Mouse (Mus musculus) kidney, postnatal 25 days (tissue): ENCODE measurements at regions not wholly inside any gene's neighbourhood (a gene's known extent, or its start where the extent isn't known, plus 50 kb on each side); places are given as distances from the start of the nearest gene placed in this dataset.

Experiments used
- DNase-seq, 2 experiments: peaks; one replicate each; pipeline ENCODE4 v3.0.0; 2021; ENCODE audit warnings: mixed read lengths in 2 of 2

DNA sequence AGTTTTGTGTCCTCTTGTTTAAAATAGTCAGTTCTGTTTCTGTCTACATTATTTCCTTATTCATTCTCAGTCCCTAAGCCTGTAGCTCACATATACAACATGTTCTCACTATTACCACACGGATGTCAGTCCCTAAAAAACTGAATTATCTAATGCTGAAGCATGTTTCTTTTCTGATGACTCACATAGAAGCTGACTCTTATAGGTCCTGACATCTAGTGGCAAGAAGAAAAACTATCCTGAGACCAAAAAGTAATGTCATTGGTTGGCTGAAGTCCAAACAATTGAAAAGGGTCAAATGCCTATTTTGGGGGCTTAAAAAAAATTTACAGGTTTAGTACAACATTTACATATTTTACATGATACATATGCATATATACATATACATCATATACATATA lies 551.3 kb upstream of the Tenm3 start:
- no peak for DNase-seq

DNA sequence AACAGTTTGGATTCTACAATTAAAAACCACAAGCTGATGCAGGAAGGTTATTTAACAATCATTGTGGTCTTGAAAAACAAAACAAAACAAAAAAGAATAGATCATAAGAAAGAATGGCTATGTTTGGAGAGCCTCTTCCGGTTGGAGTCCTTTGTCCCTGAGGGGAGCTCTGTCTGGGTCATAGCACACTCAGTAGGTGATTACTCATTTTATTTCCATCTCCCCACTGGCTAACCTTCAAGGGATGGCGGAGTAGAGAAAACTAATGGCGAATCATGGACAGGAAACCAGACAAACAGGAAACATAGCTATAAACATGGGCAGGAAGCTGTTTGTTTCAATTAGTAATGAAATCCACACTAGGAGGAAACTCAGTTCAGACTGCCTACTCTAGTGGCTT lies 545.8 kb upstream of the Tenm3 start:
- no peak for DNase-seq

DNA sequence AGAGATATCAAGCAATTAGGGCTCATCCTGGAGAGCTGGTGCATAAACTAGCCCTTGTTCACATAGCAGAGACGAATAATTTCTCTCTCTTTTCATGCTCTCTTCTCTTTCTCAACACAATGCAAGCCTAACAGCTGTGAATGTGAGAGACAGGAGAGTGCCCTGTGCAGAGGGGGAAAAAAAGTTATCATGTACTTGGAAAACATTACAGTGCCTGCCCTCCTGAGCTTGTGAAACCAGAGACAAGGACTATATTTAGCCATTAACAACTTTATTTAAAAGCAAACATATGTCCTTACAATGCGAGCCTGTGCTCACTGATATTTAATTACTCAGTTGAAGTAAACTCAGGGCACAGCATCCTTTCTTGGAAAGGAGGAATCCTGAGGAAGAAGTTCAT lies 543.8 kb upstream of the Tenm3 start:
- DNase-seq: no peak

DNA sequence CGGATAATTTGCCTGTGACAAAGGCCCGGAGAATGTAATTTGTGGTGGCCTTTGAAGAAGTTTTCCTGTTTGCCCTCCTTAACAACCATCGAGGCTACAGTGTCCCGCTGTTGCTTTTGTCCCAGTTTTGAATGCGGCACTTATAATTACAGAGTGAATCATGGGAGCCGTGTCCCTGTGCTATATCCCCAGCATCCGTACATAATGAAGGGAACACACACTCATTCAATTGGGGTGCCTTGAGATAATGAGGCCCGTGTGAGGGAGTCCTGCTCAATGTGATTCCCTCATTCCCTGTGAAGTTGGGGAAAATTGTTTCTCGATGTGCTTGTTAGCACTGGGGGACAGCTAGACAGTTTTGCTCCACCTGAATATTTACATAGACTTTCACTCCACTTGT lies 528.9 kb upstream of the Tenm3 start:
- DNase-seq: no peak

DNA sequence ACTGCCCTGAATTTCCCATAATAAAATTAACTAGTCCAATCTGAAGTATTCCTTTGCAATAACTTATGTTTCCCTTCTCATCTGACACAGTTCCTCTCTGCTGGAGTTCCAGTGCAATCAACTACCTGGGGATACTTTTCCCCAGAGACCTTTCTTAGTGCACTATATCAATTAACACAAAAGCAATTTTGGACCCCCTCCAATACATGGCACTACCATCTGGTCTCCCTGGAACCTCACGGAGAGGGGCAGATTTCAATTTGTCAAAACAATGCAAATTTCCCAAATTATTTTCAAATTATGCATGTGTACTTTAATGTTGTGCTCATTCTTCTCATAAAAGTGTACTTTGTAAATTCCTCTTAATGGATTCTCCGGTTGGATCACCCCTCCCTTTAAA lies 518.9 kb upstream of the Tenm3 start:
- DNase-seq: no peak

DNA sequence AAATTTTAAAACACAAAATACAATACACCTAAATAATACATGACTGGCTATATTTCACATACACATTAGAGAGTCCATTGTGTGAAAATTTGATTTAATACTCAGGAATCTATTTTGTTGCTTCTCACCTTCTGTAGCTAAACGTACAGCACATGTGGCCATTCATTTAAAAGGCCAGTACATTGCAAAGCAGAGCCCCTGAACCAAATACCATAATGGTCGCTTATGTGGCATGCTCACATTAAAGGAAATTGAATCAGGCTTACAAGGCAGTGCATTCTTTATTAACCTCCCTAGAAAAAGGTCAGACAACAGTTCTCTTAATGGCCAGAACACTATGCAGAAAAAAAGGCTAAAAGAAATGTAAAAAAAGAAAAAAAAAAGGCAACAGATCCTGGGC lies 517.7 kb upstream of the Tenm3 start:
- no peak for DNase-seq

DNA sequence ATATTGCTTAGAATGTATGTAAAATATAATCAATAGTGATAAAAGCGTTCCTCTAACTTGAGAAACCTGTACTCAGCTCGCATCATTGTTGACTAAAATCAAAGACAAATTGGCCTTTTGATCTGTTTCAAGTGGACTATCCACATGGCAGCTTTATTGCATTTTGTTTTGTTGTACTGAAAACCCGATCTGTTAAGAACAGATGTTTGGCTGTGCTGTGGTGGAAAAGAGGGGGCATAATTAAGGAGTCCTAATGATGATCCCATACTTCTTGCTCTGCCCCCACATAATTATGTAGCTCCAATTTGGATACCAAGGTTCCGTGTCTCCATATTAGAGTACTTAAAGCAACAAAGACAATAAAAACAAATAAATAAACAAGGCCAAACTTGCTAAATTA lies 516.4 kb upstream of the Tenm3 start:
- no peak for DNase-seq

DNA sequence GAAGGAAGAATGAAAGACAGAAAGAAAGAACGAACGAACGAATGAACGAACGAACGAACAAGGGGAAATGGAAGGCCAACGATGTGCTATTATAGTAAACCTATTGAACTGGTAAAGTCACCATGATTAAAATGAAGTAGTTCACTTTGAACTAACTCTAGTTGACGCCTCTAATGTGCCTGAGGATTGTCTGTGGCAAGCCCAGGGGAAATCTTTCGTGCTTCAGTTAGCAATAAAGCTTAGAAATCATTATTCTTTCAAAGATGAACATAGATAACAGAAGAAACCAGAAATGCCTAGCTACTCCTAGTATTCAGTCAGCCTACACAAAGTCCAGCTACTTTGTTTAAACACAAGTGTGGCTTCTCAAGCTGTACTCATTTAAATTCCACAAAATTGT lies 515.9 kb upstream of the Tenm3 start:
- no peak for DNase-seq

DNA sequence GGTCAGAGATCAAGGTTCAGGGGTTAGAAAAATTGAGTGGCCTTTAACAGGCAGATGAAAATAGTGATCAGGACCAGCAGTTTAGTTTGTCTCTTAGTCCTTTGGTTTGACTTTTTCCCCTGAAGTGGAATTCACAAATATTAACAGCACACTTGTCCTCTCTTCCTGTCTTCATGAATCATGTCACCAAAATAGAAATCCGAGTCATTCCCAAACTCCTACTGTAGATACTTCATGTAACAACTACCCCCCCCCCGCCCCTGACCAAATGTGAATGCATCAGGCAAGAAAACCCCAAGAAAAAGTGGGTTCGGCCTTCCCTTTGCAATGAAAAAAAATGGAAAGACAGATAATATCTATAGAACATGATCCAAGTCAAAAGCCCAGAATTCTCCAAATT lies 504.9 kb upstream of the Tenm3 start:
- DNase-seq: no peak

DNA sequence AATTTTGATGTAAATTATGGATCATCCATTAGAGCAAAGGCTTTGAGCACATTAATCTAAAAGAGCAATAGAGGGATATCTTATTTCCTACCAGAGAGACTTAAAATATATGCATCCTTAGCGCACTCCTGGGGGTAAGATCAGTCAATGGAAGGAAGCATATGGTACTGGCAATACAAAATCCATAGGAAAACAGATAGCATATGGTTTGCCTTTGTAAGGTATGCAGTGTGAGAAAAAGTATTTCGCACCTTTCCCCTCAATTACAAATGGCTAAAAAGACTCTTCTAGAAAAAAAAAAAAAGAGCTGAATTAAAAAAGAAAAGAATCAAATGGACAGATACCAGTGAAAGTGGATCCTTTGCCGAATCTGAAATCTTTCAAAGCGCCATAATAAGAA lies 495.0 kb upstream of the Tenm3 start:
- no peak for DNase-seq

DNA sequence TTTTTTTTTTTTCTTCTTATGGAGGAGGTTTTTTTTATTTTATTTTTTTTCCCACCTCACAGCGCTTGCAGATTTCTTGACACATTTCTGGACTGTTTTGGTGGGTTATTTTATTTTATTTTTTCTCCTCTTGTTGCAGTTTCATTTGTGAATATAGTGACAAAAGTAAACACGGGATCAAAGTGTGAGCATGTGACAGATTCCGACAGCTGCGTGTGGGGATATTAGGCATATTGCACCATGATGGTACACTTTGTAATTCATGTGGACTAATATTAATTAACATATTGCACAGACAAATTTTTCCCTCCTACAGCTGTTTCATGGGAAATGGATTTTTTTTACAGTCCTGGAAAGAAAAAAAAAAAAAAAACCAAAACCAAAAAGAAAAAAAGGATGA lies 483.2 kb upstream of the Tenm3 start:
- DNase-seq: no peak

DNA sequence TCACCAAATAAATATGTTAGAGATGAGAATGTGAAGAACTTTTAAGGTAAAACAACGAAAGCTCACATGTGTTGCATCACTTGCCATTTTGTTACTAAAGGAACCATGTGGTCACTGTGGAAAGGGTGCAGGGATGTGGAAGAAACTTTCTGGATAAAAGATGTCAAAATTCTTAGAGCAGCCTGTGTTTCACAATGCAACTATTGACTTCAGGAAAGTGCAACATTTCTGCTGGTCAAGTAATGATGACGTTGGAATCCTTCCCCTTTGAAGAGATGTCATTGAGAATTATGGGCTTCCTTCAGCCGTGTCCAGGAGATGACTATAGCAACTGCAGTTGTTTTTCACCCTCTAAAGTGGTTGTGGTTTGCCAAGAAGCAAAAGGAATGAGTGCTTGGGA lies 477.7 kb upstream of the Tenm3 start:
- no peak for DNase-seq

DNA sequence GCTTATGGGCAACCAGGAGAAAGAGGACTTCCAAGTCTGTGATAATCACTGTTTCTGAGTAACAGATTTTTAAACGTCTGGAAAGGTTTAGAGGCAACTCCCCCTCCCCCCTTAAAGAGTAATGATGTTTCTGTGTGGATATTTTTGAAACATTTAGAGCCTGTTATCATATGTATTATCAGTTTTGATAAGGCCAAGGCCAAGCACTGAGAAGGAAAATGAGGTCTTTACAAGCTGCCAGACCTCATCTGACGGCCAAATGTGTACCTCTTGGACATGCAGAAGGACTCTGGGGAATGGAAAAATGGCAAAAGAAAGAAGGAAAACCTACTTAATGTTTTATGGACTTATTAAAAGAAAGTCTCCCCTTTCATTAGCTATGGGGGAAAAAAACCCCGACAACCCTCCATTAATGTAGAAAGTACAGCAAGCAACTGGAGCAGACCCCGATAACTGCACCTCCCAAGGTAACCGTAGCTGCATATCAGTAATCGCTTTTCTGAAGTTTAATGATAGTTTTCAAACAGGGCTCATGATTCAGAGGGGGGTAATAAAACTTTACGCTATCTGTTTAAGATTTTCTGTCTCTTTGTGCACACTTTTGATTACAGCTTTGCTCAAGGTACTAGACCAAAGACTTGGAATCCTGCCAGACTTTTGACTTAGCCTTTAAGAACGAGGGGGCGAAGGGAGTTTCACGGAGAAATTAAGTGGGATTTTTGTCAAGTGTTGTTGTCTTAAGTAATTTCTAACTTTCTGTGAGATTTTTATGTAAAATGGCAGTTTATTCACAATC lies 469.9 kb upstream of the Tenm3 start:
- no peak for DNase-seq

DNA sequence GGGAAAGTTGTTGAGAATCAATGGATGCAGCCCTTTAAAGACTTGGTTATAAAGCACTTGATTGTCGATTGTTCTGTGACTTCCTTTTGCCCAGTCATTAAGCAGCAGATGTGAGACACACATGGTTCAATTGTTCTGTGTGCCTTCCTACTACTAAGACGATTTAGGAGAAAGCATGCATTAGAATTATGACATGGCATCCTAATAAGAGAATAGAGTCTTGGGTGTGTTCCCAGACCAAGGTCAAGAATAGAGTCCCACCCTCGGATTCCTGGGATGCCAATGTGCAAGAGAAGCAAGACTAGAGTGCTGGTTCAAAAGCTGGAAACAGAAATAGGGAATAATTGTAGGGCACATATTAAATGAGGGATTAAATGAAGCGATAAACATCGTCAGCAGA lies 469.1 kb upstream of the Tenm3 start:
- DNase-seq: no peak

DNA sequence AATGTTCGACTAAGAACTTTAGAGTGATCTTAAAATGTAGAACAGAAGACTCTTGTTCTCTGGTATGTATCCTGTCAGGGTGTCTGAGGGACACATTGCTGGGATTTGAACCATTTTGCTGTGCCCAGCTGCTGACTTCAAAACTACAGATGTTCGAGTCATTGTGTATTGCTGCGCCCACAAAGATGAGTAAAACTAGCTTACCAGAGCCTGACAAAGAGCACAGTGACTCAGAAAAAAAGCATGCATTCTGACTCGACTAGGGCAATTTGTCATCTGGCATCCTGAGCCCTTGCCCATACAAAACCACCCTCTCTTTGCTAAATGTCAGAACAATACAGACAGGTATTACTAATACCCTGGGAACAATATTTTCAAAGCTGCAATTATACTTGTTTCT lies 438.6 kb upstream of the Tenm3 start:
- no peak for DNase-seq

DNA sequence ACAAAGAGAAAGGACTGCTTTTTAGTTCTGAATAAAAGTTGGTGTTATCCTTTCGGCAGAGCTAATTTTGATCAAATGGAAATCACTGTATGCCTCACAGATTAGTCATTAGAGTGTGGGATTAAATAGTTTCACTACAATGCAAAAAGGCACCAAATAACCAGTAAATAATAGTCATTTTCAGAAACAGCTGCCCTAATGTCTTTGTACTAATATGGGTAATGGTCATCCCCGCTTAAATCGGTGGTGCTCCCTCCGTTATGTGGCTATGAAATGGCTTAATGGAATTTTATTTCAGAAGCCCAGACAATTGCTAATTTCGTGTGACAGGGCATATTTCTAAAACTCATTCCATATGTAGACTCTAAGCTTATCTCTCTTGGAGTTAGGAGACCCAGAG lies 437.5 kb upstream of the Tenm3 start:
- DNase-seq: no peak

DNA sequence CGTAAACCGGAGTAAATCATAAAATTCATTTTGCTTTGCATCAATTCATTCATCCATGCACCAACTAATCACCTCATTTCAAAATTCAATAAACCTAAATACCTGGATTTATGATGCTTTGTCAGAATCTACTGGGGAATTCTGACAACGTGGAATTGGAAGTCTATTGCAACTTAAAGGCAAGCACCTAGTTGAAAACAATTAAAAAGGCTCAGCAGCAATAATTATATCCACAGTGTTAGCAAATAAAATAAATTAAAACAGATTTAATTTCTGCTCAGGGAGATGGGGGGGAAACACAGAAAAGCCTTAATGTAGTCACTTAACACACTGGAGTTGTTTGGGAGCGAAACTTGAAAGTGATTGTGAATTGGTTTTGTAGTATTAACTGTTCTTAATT lies 430.3 kb upstream of the Tenm3 start:
- DNase-seq: no peak

DNA sequence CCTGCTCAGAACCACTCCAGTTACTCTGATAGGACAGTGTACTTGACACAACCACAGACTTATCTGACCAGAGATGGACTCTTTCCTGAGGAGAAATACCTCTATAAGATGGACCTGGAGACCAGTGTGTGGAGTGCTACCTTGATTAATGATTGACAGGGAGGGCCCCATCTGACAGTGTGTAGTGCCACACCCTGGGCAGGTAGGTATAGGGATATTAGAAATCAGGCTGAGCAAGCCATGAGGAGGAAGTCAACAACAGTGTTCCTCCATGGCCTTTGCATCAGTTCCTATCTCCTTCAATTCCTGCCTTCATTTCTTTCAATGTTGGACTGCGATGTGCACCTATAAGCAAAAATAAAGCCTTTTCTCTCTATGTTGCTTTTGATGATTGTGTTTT lies 429.4 kb upstream of the Tenm3 start:
- no peak for DNase-seq

DNA sequence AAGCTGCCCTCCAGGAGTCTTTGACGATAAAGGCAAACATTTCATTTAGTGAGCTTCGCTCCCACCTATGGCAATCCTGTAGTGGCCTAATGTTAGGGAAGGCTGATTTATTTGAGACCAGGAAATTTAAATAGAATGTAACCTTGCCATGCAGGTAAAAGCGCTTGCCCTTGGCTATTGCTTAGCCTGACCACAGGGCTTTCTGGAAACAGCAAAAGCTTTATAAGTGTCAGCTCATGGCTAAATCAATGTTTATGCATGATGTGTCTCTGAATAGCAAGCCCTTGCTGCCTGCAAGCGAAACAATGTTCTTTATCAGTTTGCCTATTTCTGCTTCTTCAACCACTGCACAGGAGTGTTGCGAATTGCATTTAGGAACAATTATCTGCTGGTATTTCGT lies 419.7 kb upstream of the Tenm3 start:
- no peak for DNase-seq

DNA sequence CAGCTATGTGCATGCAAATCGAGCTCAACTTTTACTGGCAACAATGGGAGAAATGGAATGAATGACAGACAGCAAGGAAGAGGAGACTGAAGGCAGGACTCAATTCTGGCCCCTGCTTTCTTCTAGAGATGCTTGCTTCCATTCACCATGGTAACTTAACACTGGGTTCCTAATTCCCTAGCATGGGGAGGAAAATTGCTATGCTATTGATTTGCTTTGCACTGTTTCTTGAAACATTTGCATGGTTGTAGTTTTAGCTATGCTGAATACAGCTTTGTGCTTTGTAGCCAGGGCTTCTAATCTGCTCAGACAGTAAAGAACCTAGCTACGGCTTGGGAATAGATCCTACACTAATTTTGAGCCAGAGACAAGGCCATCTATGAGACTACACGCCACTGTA lies 419.0 kb upstream of the Tenm3 start:
- DNase-seq: no peak

DNA sequence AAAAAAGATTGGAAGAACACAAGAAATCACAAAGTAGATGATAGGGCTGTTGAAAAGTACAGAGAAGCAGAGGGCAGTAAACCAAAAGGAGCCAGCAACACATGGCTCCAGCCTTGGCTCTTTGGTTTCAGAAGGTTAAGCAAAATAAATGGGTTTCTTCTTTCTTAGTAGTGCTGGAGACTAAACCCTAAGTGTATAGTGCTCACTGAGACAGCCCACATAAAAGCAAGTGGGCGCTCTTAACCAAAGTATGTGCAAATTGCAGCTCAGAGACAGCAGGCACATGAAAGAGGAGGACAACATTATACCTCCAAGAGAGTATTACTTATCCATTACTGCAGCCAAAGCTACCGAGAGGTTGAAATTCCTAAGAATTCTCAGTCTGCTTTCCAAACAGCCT lies 412.2 kb upstream of the Tenm3 start:
- DNase-seq: no peak

DNA sequence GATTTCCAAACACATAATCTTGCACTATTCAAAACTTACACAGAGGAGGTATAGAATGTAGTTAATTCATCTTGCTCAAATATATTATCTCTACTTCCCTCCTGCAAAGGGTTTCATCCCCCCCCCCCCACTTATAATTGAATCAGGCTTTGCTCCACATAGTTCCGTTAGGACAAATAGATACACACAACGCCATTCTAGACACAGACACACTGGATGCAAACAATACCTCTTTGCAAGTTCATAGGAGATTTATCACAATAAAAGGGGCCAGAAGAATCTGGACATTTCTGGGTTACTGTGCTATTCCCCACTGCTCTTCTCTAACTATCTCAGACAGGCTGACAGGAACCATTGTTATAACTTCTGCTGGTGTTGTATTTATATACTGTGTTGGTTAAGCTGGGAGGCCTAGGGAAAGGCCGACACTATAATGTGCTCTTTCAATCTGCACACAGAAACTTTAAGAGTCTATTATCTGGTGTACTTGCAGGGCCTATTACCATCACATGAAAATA lies 410.6 kb upstream of the Tenm3 start:
- no peak for DNase-seq

DNA sequence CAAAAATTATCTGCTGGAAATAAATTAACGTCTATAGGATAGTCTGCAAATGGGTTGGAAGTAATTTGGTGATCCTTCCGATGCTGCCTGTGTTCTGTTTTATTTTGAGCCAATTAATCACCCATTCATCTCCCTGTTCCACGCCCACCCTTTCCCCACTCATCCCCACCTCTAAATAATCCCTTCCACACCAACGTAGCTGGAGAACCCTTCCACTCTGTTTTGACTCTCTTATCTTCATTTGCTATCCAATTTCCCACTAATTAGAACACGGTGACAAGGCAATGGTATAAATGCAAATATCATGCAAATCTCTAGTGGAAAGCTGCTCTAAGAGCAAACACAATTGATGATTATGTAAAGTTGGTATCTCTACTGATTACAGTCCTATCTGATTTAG lies 399.3 kb upstream of the Tenm3 start:
- no peak for DNase-seq

DNA sequence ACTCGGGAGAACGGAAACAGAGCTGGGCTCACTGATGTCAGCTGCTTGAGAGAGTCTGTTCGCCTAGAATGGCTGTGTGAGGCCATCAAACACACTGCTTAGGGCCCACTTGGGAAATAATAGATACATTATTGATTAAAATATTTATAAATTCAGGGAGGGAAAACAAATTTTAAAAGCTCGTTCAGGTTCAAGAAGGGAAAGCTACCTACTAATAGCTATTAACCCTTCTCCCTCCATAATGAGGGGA lies 393.0 kb upstream of the Tenm3 start:
- no peak for DNase-seq

DNA sequence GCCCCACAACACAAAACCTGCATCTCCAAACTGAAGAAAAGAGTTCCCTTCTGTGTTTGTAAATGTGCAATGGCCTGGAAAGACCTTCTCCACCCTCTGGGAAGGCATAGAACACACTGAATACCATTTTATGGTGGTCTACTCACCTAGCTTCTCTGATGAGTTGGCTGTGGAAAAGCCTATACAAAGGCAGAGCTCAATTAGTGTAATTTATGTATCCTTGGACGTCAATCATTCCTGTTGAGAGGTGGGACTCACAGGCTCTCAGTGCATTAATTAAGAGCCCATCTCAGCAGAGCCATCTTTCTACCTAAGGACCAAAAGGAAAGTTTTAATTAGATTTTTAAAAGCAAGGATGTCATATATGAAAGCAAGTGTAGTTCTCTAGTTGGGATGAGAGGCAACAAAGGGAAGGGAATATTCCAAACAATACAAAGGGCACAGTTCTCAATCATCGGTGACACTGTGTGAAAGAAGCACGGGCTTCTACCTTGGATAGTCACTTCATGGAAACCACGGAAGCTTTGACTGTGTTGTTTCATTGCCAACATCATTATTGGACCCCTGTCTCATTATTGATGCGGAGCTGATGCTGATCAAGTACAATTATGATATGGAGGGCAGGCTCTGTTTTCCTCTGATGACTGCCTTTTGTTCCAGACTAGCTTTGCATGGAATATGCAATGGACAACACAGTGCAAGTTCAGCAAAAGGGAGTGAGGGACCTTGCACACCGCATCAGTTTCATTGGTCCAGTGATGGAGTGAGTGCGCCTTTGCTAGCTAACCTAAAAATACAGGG lies 392.5 kb upstream of the Tenm3 start:
- no peak for DNase-seq
